Mouse (Mus musculus): ENCODE data around the gene Fam118b.

The Fam118b gene

GRCm38 (mm10) chr9:35267146-35267975 is at the start of gene Fam118b, which contains the start of gene Rpusd4:
Gene Fam118b (minus strand): TSS chr9:35267805.
Gene Rpusd4 (plus strand): TSS chr9:35267865.
- DNase-seq (ENCODE audit: low spot score): peak; percentile 98

GRCm38 (mm10) chr9:35316771-35317211 is 49.2 kb upstream of the Fam118b start:
- DNase-seq (ENCODE audit: low spot score): peak; percentile 72

GRCm38 (mm10) chr9:35314254-35314653 is 46.6 kb upstream of the Fam118b start:
- DNase-seq (ENCODE audit: low spot score): peak; percentile 33

- DNase-seq (ENCODE audit: low spot score): peak; percentile 32
Observed at GRCm38 (mm10) chr9:35313601-35314000, 46.0 kb upstream of the Fam118b start.

GRCm38 (mm10) chr9:35312516-35312915 is 44.9 kb upstream of the Fam118b start:
- DNase-seq (ENCODE audit: low spot score): no peak

GRCm38 (mm10) chr9:35310377-35310776 is 42.8 kb upstream of the Fam118b start:
- no peak for DNase-seq (ENCODE audit: low spot score)

GRCm38 (mm10) chr9:35307461-35307860 is 39.9 kb upstream of the Fam118b start:
- no peak for DNase-seq (ENCODE audit: low spot score)

- no peak for DNase-seq (ENCODE audit: low spot score)
Observed at GRCm38 (mm10) chr9:35302172-35302571, 34.6 kb upstream of the Fam118b start.

- DNase-seq (ENCODE audit: low spot score): no peak
Observed at GRCm38 (mm10) chr9:35297791-35298190, 30.2 kb upstream of the Fam118b start.

GRCm38 (mm10) chr9:35293465-35293864 is 25.9 kb upstream of the Fam118b start:
- no peak for DNase-seq (ENCODE audit: low spot score)

GRCm38 (mm10) chr9:35290916-35291315 is 23.3 kb upstream of the Fam118b start:
- no peak for DNase-seq (ENCODE audit: low spot score)

- DNase-seq (ENCODE audit: low spot score): no peak
Observed at GRCm38 (mm10) chr9:35290417-35290816, 22.8 kb upstream of the Fam118b start.

- DNase-seq (ENCODE audit: low spot score): peak; percentile 82
Observed at GRCm38 (mm10) chr9:35289992-35290391, 22.4 kb upstream of the Fam118b start.

GRCm38 (mm10) chr9:35286351-35286750 is 18.7 kb upstream of the Fam118b start:
- DNase-seq (ENCODE audit: low spot score): no peak

GRCm38 (mm10) chr9:35284351-35284750 is 16.7 kb upstream of the Fam118b start:
- DNase-seq (ENCODE audit: low spot score): no peak

GRCm38 (mm10) chr9:35283415-35284069 is 15.9 kb upstream of the Fam118b start:
- DNase-seq (ENCODE audit: low spot score): peak; percentile 78

- DNase-seq (ENCODE audit: low spot score): no peak
Observed at GRCm38 (mm10) chr9:35282851-35283200, 15.2 kb upstream of the Fam118b start.

GRCm38 (mm10) chr9:35282006-35282850 is 14.6 kb upstream of the Fam118b start:
- DNase-seq (ENCODE audit: low spot score): peak; percentile 78

- no peak for DNase-seq (ENCODE audit: low spot score)
Observed at GRCm38 (mm10) chr9:35278451-35278850, 10.8 kb upstream of the Fam118b start.

- no peak for DNase-seq (ENCODE audit: low spot score)
Observed at GRCm38 (mm10) chr9:35277855-35278365, 10.3 kb upstream of the Fam118b start.

- DNase-seq (ENCODE audit: low spot score): peak; percentile 35
Observed at GRCm38 (mm10) chr9:35267976-35268715, 541 bp upstream of the Fam118b start.

All from embryo, embryonic 10 days (tissue).